Mouse (Mus musculus) hindbrain, embryonic 15.5 days (tissue): ENCODE results near the gene Il22ra1. TPM values are rescaled to one million over a fixed set of nuclear protein-coding genes. Genes with fewer than 3 reads are reported as not detected.
"Not testable (repeated sequence)": the region's sequence is repeated elsewhere in the genome, so short reads cannot be mapped to it uniquely, and the experiment has no call there.

Experiments used
- ATAC-seq: fragments of 200-750 bp; cut with Nextera tagmentation; 2 replicates; pipeline ENCODE4 v1.8.0; 2017; ENCODE audit warnings: low read depth, moderate number of reproducible peaks, moderate TSS enrichment; ENCODE audit not compliant: low FRiP score
- H3K27ac ChIP-seq: fragments of 300-500 bp; sonication (generic); replicated peaks from 2 replicates; pipeline ENCODE4 v1.5.1; 2015; ENCODE audit warnings: mild to moderate bottlenecking, inconsistent platforms
- H3K27me3 ChIP-seq: fragments of 300-500 bp; sonication (generic); 2 replicates; pipeline ENCODE4 v1.6.1; 2015; ENCODE audit warnings: control low read depth, inconsistent platforms
- H3K36me3 ChIP-seq: fragments of 300-500 bp; sonication (generic); 2 replicates; pipeline ENCODE4 v1.6.1; 2015; ENCODE audit warnings: control low read depth, inconsistent platforms
- H3K4me1 ChIP-seq: fragments of 300-500 bp; sonication (generic); replicated peaks from 2 replicates; pipeline ENCODE4 v1.6.1; 2015; ENCODE audit warnings: control low read depth, inconsistent platforms
- H3K4me2 ChIP-seq: fragments of 300-500 bp; sonication (generic); 2 replicates; pipeline ENCODE4 v1.6.1; 2015; ENCODE audit warnings: moderate library complexity, mild to moderate bottlenecking, inconsistent platforms
- H3K4me3 ChIP-seq: fragments of 300-500 bp; sonication (generic); 2 replicates; pipeline ENCODE4 v1.5.1; 2015; ENCODE audit warnings: mild to moderate bottlenecking, inconsistent platforms
- H3K9ac ChIP-seq: fragments of 300-500 bp; sonication (generic); 2 replicates; pipeline ENCODE4 v1.6.1; 2015; ENCODE audit warnings: inconsistent platforms
- H3K9me3 ChIP-seq: fragments of 300-500 bp; sonication (generic); 2 replicates; pipeline ENCODE4 v1.6.1; 2016; ENCODE audit warnings: control low read depth, inconsistent platforms
- WGBS: fragments of 180-500 bp; shearing (Covaris S2); methylation state at CpG from one replicate; pipeline ENCODE4 v1.1.7; 2015; 5-methylcytosine and 5-hydroxymethylcytosine counted together
- polyA plus RNA-seq: library from polyadenylated mRNA; unstranded; fragments of >200 nt; fragmentation: Nextera tagmentation; extraction: Ambion mirVana; gene quantifications from 2 replicates; pipeline ENCODE4 v1.2.1, GENCODE M21; 2015

Gene Il22ra1
- polyA plus RNA-seq, 1 experiment from 2014 or later = not detected

DNA sequence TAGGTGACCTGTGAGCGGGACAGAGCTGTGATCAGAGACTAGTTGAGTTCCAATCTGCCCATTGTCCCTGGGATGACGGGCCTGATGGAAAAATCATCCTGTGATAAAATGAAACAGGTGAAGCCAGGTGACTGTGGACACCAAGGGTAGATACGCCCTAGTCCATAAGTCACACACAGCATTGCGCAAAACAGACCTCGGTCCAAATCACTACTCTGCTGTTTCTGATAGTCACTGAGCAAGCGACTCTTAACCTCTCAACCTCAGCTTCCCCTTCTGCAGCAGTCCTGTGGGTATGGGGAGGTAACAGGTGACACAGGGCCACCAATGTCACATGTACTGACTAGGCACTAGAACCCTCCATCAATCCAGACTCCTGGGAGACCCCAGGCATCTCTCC, 21.9 kb upstream of the Il22ra1 start:
- H3K27ac ChIP-seq = no peak overlapping the region
- H3K27me3 ChIP-seq = no peaks in the 10 kb centered on the region
- no peaks in the 10 kb centered on the region for H3K9me3 ChIP-seq
- WGBS = 93% methylated on average over 6 of the region's 6 CpGs
- H3K9ac ChIP-seq = no peak overlapping the region
- no peak for ATAC-seq
- H3K36me3 ChIP-seq = no peaks in the 10 kb centered on the region
- H3K4me2 ChIP-seq = no peak overlapping the region
- no peak overlapping the region for H3K4me3 ChIP-seq
- no peaks in the 10 kb centered on the region for H3K4me1 ChIP-seq

DNA sequence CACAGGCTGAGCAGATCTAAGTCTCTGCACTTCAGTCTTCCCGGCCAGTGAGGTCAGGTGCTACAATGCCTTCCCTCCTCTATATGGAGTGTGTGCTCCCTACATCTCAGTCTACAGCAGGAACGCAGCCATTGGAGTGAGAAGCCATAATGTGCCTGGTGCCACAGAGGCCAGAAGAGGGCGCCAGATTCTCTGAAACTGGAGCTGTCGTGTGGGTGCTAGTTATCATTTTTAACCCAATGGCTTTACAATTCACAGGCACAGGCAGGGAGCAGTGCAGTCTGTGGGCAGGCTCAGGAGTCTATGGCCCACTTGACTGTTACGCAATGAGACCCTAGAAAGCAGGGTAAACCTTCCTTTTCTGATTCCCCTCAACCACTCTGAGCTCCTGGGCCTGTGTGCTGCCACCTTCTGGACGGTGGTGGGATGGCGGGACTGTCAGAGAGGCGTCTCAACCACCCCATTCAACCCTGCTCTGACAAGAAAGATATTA, 18.9 kb upstream of the Il22ra1 start:
- Histone ChIP-seq H3K27me3 (no peaks in the 10 kb centered on the region), H3K4me3 (no peak overlapping the region), H3K27ac (no peak overlapping the region), H3K4me2 (peak overlapping the region; percentile 40), H3K9me3 (no peaks in the 10 kb centered on the region), H3K9ac (no peak overlapping the region), H3K4me1 (no peaks in the 10 kb centered on the region), H3K36me3 (no peaks in the 10 kb centered on the region)
- ATAC-seq = no peak
- 9% methylated on average over 8 of the region's 8 CpGs for WGBS

DNA sequence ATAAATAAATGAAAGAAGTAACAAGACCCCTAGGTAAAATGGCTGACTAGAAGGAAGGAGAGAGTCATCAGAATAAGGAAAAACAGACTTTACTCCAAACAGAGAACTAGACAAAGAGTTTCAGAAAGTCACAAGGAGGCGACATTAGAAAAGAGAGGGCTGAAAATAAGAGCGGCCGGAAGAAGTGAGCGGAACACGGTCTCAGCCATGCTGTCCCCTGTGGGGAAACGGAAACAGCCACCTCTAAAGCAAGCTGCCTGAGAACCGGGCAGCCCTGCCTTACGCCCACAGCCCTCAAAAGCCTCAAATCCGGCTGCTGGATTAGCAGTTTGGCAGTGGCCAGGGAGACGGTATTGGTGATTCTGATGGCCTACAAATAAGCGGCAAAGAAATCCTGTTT, 18.4 kb upstream of the Il22ra1 start:
- Histone ChIP-seq H3K27me3 (no peaks in the 10 kb centered on the region), H3K9me3 (no peaks in the 10 kb centered on the region), H3K4me1 (no peaks in the 10 kb centered on the region), H3K4me2 (no peak overlapping the region), H3K36me3 (no peaks in the 10 kb centered on the region), H3K27ac (no peak overlapping the region), H3K9ac (no peak overlapping the region), H3K4me3 (no peak overlapping the region)
- WGBS = 77% methylated on average over 11 of the region's 11 CpGs
- ATAC-seq = no peak

DNA sequence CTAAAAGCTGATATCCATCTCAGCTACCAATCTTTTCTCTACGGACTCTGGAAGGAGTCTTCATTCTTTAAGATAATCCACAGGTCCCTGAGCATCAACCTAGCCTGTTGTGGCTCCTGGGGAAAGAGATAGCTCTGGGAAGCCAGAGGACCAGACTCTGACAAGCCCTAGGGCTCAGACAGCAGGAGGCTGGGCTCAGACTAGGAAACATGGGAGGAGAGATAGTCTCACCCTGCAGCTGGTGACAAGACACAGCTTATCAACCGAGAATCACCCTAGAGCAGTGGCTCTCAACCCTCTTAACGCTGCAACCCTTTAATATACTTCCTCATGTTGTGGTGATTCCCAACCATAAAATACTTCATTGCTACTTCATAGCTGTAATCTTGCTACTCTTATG, 17.6 kb upstream of the Il22ra1 start:
- Histone ChIP-seq H3K4me1 (no peaks in the 10 kb centered on the region), H3K4me3 (no peak overlapping the region), H3K4me2 (no peak overlapping the region), H3K27ac (no peak overlapping the region), H3K9ac (no peak overlapping the region), H3K9me3 (no peaks in the 10 kb centered on the region), H3K36me3 (no peaks in the 10 kb centered on the region), H3K27me3 (no peaks in the 10 kb centered on the region)
- whole genome bisulfite sequencing = 83% methylated on average over 3 of the region's 3 CpGs
- ATAC-seq = no peak

DNA sequence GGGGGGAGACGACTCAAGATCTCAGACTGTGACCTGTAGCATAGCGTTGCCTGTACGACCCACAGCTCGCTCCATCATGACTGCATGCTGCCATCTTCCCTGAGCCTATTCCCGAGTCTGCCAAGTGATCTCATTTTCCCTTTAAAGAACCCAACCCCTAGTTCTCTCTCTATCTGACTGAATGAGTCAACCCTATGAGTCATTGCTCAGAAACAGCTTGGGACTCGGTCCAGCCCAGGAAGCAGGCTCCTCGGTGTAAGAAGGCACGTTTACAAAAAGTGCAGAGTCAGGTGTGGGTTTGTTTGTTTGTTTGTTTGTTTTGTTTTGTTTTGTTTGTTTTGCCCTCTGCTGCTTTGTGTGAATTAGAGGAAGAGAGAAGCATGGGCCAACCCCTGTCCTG, 13.2 kb upstream of the Il22ra1 start:
- no peak for ATAC-seq
- whole genome bisulfite sequencing = 91% methylated on average over 8 of the region's 8 CpGs
- Histone ChIP-seq H3K27me3 (no peaks in the 10 kb centered on the region), H3K27ac (no peak overlapping the region), H3K9ac (no peak overlapping the region), H3K4me1 (no peaks in the 10 kb centered on the region), H3K4me2 (no peak overlapping the region), H3K4me3 (no peak overlapping the region), H3K36me3 (no peaks in the 10 kb centered on the region), H3K9me3 (no peaks in the 10 kb centered on the region)

DNA sequence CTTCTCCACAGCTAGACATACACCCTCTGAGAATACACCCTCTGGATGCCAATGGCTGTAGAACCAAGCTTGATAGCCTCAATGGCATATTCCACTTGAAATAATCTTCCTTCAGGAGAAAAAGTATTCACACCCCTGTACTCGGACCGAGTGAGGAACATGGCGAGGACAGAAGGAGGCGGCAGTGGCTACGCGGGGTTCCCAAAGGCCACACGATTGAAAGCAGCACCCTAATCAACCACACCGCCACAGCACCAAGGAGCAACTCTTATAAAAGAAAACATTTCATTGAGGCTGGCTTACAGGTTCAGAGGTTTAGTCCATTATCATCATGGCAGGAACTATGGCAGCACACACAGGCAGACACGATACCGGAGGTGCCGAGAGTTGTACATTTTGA, 11.5 kb upstream of the Il22ra1 start:
- H3K36me3 ChIP-seq, H3K4me1 ChIP-seq, H3K27me3 ChIP-seq, ATAC-seq, H3K27ac ChIP-seq, H3K9ac ChIP-seq, H3K9me3 ChIP-seq, H3K4me2 ChIP-seq, H3K4me3 ChIP-seq: not testable (repeated sequence)
- 95% methylated on average over 11 of the region's 11 CpGs for WGBS

DNA sequence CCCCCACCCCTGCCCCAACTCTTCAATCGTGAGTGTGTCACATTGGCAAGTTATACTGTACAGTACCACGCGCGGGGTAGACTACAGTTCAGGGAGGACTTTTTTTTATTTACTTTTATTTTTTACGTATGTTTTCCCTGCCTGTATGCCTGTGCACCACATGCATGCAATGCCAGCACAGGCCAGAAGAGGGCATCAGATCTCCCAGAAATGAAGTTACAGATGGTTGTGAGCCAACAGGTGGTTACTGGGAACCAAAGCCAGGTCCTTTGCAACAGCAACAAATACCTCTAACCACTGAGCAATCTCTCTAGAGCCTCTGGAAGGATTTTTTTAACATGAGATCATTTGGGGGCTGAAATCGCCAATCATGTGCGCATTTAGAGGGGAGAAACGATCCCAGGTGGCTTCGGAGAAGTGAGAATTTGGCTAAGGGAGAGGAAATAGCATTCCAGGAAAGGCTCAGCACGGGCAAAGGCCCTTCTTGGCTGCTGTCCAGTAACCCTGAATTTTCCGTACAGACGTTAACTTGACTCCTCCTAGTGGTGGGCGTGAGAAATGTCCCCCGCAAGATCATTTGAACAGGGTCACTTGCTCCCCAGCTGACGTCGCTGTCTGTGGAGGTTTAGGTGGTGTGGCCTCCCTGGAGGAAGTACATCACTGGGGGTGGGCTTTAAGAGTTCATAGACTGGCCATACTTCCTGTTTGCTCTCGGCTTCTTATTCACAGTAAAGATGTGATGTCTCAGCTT, 5.3 kb upstream of the Il22ra1 start:
- ATAC-seq = no peak
- Histone ChIP-seq H3K27me3 (no peaks in the 10 kb centered on the region), H3K27ac (no peak overlapping the region), H3K9me3 (no peaks in the 10 kb centered on the region), H3K36me3 (no peaks in the 10 kb centered on the region), H3K9ac (no peak overlapping the region), H3K4me3 (no peak overlapping the region), H3K4me1 (no peaks in the 10 kb centered on the region), H3K4me2 (no peak overlapping the region)
- WGBS = 75% methylated on average over 17 of the region's 17 CpGs

DNA sequence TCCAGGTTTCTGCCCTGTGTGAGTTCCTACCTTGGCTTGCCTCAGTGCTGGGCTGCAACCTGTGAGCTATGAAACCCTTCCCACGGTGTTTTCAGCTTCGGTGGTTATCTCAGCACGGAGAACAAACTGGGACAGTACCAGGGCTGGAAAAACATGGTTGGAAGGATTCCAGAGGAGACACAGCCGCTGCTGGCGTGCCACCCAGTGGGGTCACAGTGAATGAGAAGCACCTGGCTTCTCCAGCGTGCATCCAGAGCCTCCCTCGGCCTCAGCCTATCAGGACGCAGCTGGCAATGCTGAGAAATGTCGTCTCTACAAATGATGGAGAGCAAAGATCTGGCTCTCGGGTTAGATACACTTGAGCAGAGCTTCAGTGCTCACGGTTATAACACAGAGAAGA, 1.6 kb upstream of the Il22ra1 start:
- Histone ChIP-seq H3K4me3 (no peak overlapping the region), H3K9ac (no peak overlapping the region), H3K27me3 (no peaks in the 10 kb centered on the region), H3K27ac (no peak overlapping the region), H3K4me2 (no peak overlapping the region), H3K4me1 (no peaks in the 10 kb centered on the region), H3K9me3 (no peaks in the 10 kb centered on the region), H3K36me3 (no peaks in the 10 kb centered on the region)
- no peak for ATAC-seq
- WGBS = 69% methylated on average over 11 of the region's 11 CpGs

DNA sequence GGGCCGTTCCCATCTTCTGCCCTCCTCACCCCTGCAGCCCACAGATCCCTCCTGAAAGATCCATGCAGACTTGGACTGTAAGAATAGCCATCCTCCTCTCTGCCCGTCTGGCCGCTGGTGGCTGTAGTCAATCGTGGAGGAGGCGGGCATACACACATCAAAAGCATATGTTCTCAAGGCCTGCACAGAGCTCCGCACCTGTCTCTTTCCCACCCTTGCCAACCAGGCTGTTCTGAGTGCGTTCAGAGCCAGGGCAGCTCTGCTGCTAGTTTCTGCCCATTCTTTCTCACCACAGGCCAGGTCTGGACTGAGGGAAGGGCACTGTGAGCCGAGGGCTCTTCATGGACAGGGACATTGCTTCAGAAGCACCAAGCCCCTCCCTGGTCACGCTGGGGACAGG, 2.2 kb downstream of the Il22ra1 start:
- ATAC-seq = no peak
- H3K9me3 ChIP-seq = no peaks in the 10 kb centered on the region

DNA sequence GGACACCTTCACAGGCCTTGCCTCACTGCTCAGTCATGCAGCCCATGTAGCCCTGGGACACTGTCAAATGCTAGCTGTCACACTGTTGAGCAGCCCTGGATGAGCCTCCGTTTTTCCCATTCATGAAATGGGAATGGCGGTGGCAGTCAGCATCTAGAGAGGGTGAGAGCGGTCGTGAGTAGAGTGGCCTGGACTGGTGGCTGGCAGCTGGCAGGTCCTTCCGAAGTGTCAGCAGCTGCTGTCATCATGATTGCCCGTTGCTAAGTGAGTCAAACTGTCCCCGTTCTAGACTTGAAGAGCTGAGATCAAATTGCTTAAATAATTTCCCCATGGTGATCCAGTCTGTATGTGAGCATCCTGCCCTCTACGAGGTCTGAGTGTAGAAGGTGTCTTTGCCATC, 3.0 kb downstream of the Il22ra1 start:
- Histone ChIP-seq H3K9me3 (no peaks in the 10 kb centered on the region), H3K27ac (no peak overlapping the region), H3K9ac (no peak overlapping the region), H3K36me3 (no peaks in the 10 kb centered on the region), H3K27me3 (no peaks in the 10 kb centered on the region), H3K4me3 (no peak overlapping the region), H3K4me2 (no peak overlapping the region), H3K4me1 (no peaks in the 10 kb centered on the region)
- ATAC-seq = no peak
- WGBS = 71% methylated on average over 8 of the region's 8 CpGs

More for the DNA sequence above, 2.2 kb downstream of the Il22ra1 start:
- H3K4me2 ChIP-seq = no peak overlapping the region
- H3K36me3 ChIP-seq = no peaks in the 10 kb centered on the region
- H3K4me3 ChIP-seq = no peak overlapping the region
- 70% methylated on average over 9 of the region's 9 CpGs for WGBS
- no peaks in the 10 kb centered on the region for H3K27me3 ChIP-seq
- no peak overlapping the region for H3K9ac ChIP-seq
- H3K4me1 ChIP-seq = no peaks in the 10 kb centered on the region
- H3K27ac ChIP-seq = no peak overlapping the region

DNA sequence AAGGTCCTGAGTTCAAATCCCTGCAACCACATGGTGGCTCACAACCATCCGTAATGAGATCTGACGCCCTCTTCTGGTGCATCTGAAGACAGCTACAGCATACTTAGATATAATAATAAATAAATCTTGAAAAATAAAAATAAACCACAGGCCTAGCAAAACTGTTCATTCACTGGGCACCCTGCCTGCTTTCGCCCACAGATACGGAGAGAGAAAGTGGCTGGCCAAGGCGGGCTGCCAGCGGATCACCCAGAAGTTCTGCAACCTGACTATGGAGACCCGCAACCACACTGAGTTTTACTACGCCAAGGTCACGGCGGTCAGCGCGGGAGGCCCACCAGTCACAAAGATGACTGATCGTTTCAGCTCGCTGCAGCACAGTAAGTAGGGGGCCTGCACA, 5.9 kb downstream of the Il22ra1 start:
- Histone ChIP-seq H3K9ac (no peak overlapping the region), H3K4me3 (no peak overlapping the region), H3K4me2 (no peak overlapping the region), H3K9me3 (no peaks in the 10 kb centered on the region), H3K27me3 (no peaks in the 10 kb centered on the region), H3K36me3 (no peaks in the 10 kb centered on the region), H3K27ac (no peak overlapping the region), H3K4me1 (no peaks in the 10 kb centered on the region)
- no peak for ATAC-seq
- WGBS = 99% methylated on average over 14 of the region's 14 CpGs

DNA sequence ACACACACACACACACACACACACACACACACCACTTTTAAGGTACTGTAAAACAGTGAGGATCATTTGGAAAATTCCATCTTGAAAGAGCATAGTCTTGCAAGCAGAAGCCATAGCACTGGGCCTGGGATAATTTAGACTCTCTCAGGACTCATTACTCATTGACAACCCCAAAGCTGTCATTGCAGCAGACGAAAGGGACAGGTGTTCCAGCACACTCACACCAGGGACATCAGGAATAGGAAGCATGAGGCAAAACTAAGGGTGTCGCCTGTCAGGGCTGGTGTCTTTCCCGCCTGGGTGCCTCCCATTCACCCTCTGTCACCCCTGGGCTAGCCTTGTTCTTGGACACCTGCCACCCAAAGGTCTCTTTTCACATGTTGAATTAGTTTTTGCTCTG, 8.9 kb downstream of the Il22ra1 start:
- WGBS = 75% methylated on average over 3 of the region's 3 CpGs
- Histone ChIP-seq H3K27me3 (no peaks in the 10 kb centered on the region), H3K36me3 (no peaks in the 10 kb centered on the region), H3K9ac (no peak overlapping the region), H3K4me1 (no peaks in the 10 kb centered on the region), H3K27ac (no peak overlapping the region), H3K4me3 (no peak overlapping the region), H3K9me3 (no peaks in the 10 kb centered on the region), H3K4me2 (no peak overlapping the region)
- no peak for ATAC-seq

DNA sequence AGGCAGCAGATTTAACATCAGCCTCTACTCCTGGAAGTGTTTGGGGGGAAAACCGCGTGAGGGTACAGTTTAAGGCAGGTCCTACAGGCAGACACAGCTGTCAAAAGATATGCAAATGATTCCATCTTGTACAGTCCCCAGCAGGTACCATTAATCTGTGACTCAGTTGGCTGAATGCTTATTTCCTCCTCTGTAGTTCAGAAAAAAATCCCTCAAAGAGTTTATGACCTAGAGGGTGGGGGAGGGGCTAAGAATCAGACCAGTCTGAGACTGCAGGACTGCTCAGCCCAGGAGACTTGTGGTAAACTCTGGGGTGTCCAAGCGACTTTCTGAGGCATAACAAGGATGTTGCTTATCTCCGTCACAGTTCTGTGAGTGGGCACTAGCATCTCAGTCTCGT, 10.3 kb downstream of the Il22ra1 start:
- WGBS = 70% methylated on average over 5 of the region's 5 CpGs

More for the DNA sequence above, 10.3 kb downstream of the Il22ra1 start:
- no peaks in the 10 kb centered on the region for H3K4me1 ChIP-seq
- no peaks in the 10 kb centered on the region for H3K27me3 ChIP-seq
- H3K4me2 ChIP-seq = no peak overlapping the region
- no peak overlapping the region for H3K9ac ChIP-seq
- H3K4me3 ChIP-seq = no peak overlapping the region
- H3K27ac ChIP-seq = no peak overlapping the region
- no peaks in the 10 kb centered on the region for H3K9me3 ChIP-seq
- no peak for ATAC-seq
- H3K36me3 ChIP-seq = no peaks in the 10 kb centered on the region
